Mouse (Mus musculus): ENCODE data around the gene Ret. TPM values are rescaled to one million over a fixed set of nuclear protein-coding genes. Genes with fewer than 3 reads are reported as not detected.

Gene Ret
- polyA plus RNA-seq (2015; fragmentation: Nextera tagmentation; extraction: Ambion mirVana), result 16.8 and 17.7 TPM in 2 replicates

GRCm38 (mm10) chr6:118197440-118197975, at the start of gene Ret:
Gene Ret, minus strand, starts transcription at chr6:118197718.
- H3K27me3 ChIP-seq, result peaks cover 43% of the 10 kb centered on the region
- H3K9me3 ChIP-seq, result no peaks in the 10 kb centered on the region
- peak within 1 kb of the TSS; percentile 60 for H3K4me3 ChIP-seq
- peak within 1 kb of the TSS; percentile 92 for H3K4me2 ChIP-seq
- peaks cover 22% of the 10 kb centered on the region for H3K4me1 ChIP-seq (replicated peaks)
- ATAC-seq (ENCODE audit: low FRiP score, low read depth), result peak; percentile 35; the same call in 1 of the 2 replicates
- under 1% methylated on average over 25 of the region's 26 CpGs for WGBS
- H3K9ac ChIP-seq, result peak within 1 kb of the TSS; percentile 57
- no peaks in the 10 kb centered on the region for H3K36me3 ChIP-seq
- H3K27ac ChIP-seq (replicated peaks), result peak within 1 kb of the TSS; percentile 47

GRCm38 (mm10) chr6:118247161-118247560, 49.6 kb upstream of the Ret start:
- WGBS, result 92% methylated on average over 6 of the region's 6 CpGs
- Histone ChIP-seq H3K36me3 (no peaks in the 10 kb centered on the region), H3K27me3 (no peaks in the 10 kb centered on the region), H3K4me2 (no peak overlapping the region), H3K9me3 (no peaks in the 10 kb centered on the region), H3K4me1 (replicated peaks) (no peaks in the 10 kb centered on the region), H3K4me3 (no peak overlapping the region), H3K27ac (replicated peaks) (no peak overlapping the region), H3K9ac (no peak overlapping the region)
- no peak for ATAC-seq (ENCODE audit: low FRiP score, low read depth)

DNA sequence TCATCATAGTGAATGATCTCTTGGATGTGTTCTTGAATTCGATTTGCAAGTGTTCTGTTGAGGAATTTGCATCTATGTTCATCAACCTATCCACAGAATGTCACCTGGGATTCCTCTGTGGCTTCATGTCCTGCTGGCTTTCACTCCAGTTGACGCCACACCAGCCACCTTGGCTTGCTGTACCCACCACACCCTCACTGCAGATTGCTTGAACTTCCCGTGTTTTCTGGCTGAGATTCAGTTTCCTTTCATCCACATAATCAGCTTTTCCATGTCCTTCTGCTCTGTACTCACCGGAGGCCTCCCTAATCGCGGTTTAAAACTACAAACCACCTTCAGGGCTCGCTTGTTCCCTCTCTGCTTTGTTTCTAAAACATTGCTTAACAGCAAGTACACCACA, 46.6 kb upstream of the Ret start:
- no peak overlapping the region for H3K4me3 ChIP-seq
- no peaks in the 10 kb centered on the region for H3K9me3 ChIP-seq
- no peak overlapping the region for H3K9ac ChIP-seq
- no peak overlapping the region for H3K27ac ChIP-seq (replicated peaks)
- ATAC-seq (ENCODE audit: low FRiP score, low read depth), result no peak
- no peaks in the 10 kb centered on the region for H3K27me3 ChIP-seq
- no peak overlapping the region for H3K4me2 ChIP-seq
- 82% methylated on average over 7 of the region's 7 CpGs for WGBS
- H3K4me1 ChIP-seq (replicated peaks), result no peaks in the 10 kb centered on the region
- no peaks in the 10 kb centered on the region for H3K36me3 ChIP-seq

GRCm38 (mm10) chr6:118242941-118243340, 45.4 kb upstream of the Ret start:
- Histone ChIP-seq H3K9me3 (no peaks in the 10 kb centered on the region), H3K27me3 (no peaks in the 10 kb centered on the region), H3K27ac (replicated peaks) (no peak overlapping the region), H3K4me2 (no peak overlapping the region), H3K4me1 (replicated peaks) (no peaks in the 10 kb centered on the region), H3K36me3 (no peaks in the 10 kb centered on the region), H3K9ac (no peak overlapping the region), H3K4me3 (no peak overlapping the region)
- ATAC-seq (ENCODE audit: low FRiP score, low read depth), result no peak
- WGBS, result 85% methylated on average over 5 of the region's 5 CpGs

GRCm38 (mm10) chr6:118226072-118226471, 28.6 kb upstream of the Ret start:
- no peaks in the 10 kb centered on the region for H3K27me3 ChIP-seq
- H3K27ac ChIP-seq (replicated peaks), result peak overlapping the region; percentile 59
- no peak overlapping the region for H3K4me2 ChIP-seq
- no peak overlapping the region for H3K9ac ChIP-seq
- no peak overlapping the region for H3K4me3 ChIP-seq
- no peaks in the 10 kb centered on the region for H3K36me3 ChIP-seq
- peaks cover 11% of the 10 kb centered on the region for H3K4me1 ChIP-seq (replicated peaks)
- no peaks in the 10 kb centered on the region for H3K9me3 ChIP-seq
- peak; percentile 88 for ATAC-seq (ENCODE audit: low FRiP score, low read depth)
- 36% methylated on average over 3 of the region's 3 CpGs for WGBS

DNA sequence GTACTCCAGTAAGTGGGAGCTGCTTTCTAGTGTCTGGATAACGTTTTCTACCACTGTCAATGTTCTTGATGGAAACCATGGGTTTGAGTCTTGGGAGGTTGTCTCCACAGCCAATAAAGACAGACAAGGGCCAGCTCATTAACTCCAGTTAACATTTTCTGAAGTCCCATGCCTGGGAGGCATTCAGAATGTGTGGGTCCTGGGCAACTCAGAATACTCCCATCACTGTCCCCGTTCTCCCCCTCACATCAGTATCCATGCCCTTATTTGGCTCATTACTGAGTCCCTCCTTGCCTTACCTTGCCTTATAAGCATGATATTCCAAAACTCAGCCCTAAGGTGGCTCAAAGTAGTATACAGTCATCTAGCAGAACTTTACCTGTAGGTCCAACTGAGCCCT, 25.0 kb upstream of the Ret start:
- Histone ChIP-seq H3K9me3 (no peaks in the 10 kb centered on the region), H3K4me2 (no peak overlapping the region), H3K4me3 (no peak overlapping the region), H3K27me3 (no peaks in the 10 kb centered on the region), H3K27ac (replicated peaks) (no peak overlapping the region), H3K4me1 (replicated peaks) (peaks cover 11% of the 10 kb centered on the region), H3K9ac (no peak overlapping the region), H3K36me3 (no peaks in the 10 kb centered on the region)
- 88% methylated on average over 2 of the region's 2 CpGs for WGBS
- ATAC-seq (ENCODE audit: low FRiP score, low read depth), result no peak

DNA sequence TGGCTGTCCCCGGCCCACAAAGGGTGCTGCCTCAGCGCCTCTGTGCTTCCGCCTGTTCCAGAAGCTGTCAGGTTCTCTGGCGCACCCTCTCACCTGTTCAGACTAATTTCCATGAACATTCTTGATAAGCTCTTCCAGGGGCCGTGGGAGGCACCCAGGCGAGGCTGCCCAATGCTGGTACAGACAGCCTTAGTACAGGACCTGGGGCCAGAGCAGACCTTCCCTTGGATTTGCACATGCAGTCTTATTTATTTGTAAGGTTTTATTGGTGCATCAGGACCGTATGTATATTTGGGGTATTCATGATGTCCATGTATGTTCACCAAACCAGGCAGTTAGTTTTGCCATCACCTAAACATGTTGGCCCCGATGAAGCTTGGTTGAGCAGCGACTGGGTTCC, 18.2 kb upstream of the Ret start:
- H3K27ac ChIP-seq (replicated peaks), result no peak overlapping the region
- no peak overlapping the region for H3K4me2 ChIP-seq
- WGBS, result 91% methylated on average over 9 of the region's 9 CpGs
- no peaks in the 10 kb centered on the region for H3K36me3 ChIP-seq
- H3K4me1 ChIP-seq (replicated peaks), result no peaks in the 10 kb centered on the region
- no peak overlapping the region for H3K4me3 ChIP-seq
- H3K9me3 ChIP-seq, result no peaks in the 10 kb centered on the region
- no peak for ATAC-seq (ENCODE audit: low FRiP score, low read depth)
- H3K27me3 ChIP-seq, result no peaks in the 10 kb centered on the region
- H3K9ac ChIP-seq, result no peak overlapping the region

GRCm38 (mm10) chr6:118208326-118208725, 10.8 kb upstream of the Ret start:
- WGBS, result 88% methylated on average over 8 of the region's 8 CpGs
- H3K27me3 ChIP-seq, result no peaks in the 10 kb centered on the region
- H3K9me3 ChIP-seq, result no peaks in the 10 kb centered on the region
- ATAC-seq (ENCODE audit: low FRiP score, low read depth), result no peak
- H3K27ac ChIP-seq (replicated peaks), result no peak overlapping the region
- H3K9ac ChIP-seq, result no peak overlapping the region
- no peak overlapping the region for H3K4me3 ChIP-seq
- no peak overlapping the region for H3K4me2 ChIP-seq
- no peaks in the 10 kb centered on the region for H3K4me1 ChIP-seq (replicated peaks)
- no peaks in the 10 kb centered on the region for H3K36me3 ChIP-seq

DNA sequence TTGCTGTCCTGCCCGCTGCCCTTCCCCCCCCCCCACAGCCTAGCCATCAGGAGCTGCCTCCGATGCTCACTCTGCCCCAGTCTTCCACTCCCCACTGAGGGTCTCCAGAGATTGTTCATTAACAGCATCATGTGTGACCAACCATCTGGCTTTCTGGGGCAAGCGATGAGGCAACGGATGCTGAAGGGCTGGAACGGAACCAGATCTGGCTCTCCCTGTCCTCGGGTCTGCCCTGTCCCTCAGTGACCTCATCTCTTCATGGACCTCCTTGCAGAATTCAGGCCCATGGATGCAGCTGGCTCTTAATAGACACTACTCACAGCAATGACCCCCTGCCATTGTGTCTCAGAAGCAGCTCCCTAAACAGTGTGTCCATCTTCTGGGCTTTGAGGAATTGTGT, 8.9 kb upstream of the Ret start:
- 46% methylated on average over 6 of the region's 6 CpGs for WGBS
- H3K36me3 ChIP-seq, result no peaks in the 10 kb centered on the region
- H3K9me3 ChIP-seq, result no peaks in the 10 kb centered on the region
- H3K4me1 ChIP-seq (replicated peaks), result no peaks in the 10 kb centered on the region
- no peaks in the 10 kb centered on the region for H3K27me3 ChIP-seq
- no peak overlapping the region for H3K4me3 ChIP-seq
- no peak for ATAC-seq (ENCODE audit: low FRiP score, low read depth)
- H3K9ac ChIP-seq, result no peak overlapping the region
- no peak overlapping the region for H3K27ac ChIP-seq (replicated peaks)
- H3K4me2 ChIP-seq, result no peak overlapping the region

GRCm38 (mm10) chr6:118205176-118205890, 7.8 kb upstream of the Ret start:
- Histone ChIP-seq H3K36me3 (no peaks in the 10 kb centered on the region), H3K9me3 (no peaks in the 10 kb centered on the region), H3K4me2 (no peak overlapping the region), H3K4me3 (no peak overlapping the region), H3K27ac (replicated peaks) (no peak overlapping the region), H3K9ac (no peak overlapping the region), H3K27me3 (no peaks in the 10 kb centered on the region), H3K4me1 (replicated peaks) (no peaks in the 10 kb centered on the region)
- no peak; the same call in 1 of the 2 replicates for ATAC-seq (ENCODE audit: low FRiP score, low read depth)
- WGBS, result 63% methylated on average over 7 of the region's 7 CpGs

- H3K4me3 ChIP-seq, result no peak overlapping the region
- H3K27me3 ChIP-seq, result peaks cover 10% of the 10 kb centered on the region
- no peaks in the 10 kb centered on the region for H3K36me3 ChIP-seq
- no peak overlapping the region for H3K4me2 ChIP-seq
- H3K27ac ChIP-seq (replicated peaks), result no peak overlapping the region
- ATAC-seq (ENCODE audit: low FRiP score, low read depth), result no peak
- H3K4me1 ChIP-seq (replicated peaks), result no peaks in the 10 kb centered on the region
- no peaks in the 10 kb centered on the region for H3K9me3 ChIP-seq
- no peak overlapping the region for H3K9ac ChIP-seq
- WGBS, result 63% methylated on average over 1 of the region's 1 CpGs
Observed at GRCm38 (mm10) chr6:118204112-118204511, 6.6 kb upstream of the Ret start.

DNA sequence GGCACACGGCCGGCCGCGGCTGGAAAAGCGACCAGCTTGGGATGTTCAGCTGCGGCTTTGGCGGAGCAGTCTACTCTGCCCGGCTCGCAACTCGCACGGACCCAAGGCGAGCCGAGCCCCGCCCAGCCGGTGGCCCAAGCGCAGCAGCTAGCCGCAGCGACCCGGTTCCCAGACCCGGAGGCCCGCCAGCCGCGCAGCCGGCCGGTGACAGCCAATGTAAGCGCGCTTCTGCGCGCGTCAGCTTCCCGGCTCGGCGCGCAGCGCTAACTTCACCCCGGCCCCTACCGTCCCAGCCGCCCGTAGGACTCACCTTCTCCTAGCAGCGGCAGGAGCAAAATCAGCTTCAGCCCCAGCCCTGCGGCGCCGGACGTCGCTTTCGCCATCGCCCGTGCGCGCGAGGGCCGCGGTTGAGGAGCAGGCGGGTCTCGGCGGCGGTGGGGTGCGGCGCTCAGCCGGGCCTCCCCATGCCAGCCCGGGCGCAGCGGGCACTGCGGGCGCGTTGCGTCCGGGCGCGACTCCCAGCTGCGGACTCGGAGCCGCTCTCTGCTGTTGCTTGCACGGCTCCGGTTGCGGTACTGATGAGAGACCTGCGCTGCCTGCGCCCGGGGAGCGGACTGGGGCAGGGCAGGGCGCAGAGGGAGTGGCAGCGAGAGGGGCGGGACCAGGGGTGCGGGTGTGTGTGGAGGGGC, 623 bp downstream of the Ret start:
- no peaks in the 10 kb centered on the region for H3K9me3 ChIP-seq
- peak overlapping the region; percentile 57 for H3K9ac ChIP-seq
- peak overlapping the region; percentile 47 for H3K27ac ChIP-seq (replicated peaks)
- ATAC-seq (ENCODE audit: low FRiP score, low read depth), result peak; percentile 79
- peaks cover 43% of the 10 kb centered on the region for H3K27me3 ChIP-seq
- WGBS, result under 1% methylated on average over 79 of the region's 84 CpGs
- H3K4me1 ChIP-seq (replicated peaks), result peaks cover 22% of the 10 kb centered on the region
- H3K4me2 ChIP-seq, result peak overlapping the region; percentile 92
- H3K36me3 ChIP-seq, result no peaks in the 10 kb centered on the region
- H3K4me3 ChIP-seq, result peak overlapping the region; percentile 60

All from hindbrain, embryonic 15.5 days (tissue).